Mouse (Mus musculus) embryonic facial prominence, embryonic 12.5 days (tissue): ENCODE results near the gene Pdss2. TPM values are rescaled to one million over a fixed set of nuclear protein-coding genes. Genes with fewer than 3 reads are reported as not detected.

ENCODE experiments used
- ATAC-seq: fragments of 200-750 bp; cut with Nextera tagmentation; 2 replicates; pipeline ENCODE4 v1.8.0; 2017; ENCODE audit not compliant: insufficient number of reproducible peaks, insufficient read depth, low FRiP score, low TSS enrichment
- H3K27ac ChIP-seq: fragments of 300-500 bp; sonication (generic); 2 replicates; pipeline ENCODE4 v1.5.1; 2016; ENCODE audit warnings: mild to moderate bottlenecking
- H3K27me3 ChIP-seq: fragments of 300-500 bp; sonication (generic); 2 replicates; pipeline ENCODE4 v1.6.1; 2016; ENCODE audit warnings: mild to moderate bottlenecking, moderate library complexity
- H3K36me3 ChIP-seq: fragments of 300-500 bp; sonication (generic); 2 replicates; pipeline ENCODE4 v1.6.1; 2016; ENCODE audit warnings: mild to moderate bottlenecking
- H3K4me1 ChIP-seq: fragments of 300-500 bp; sonication (generic); 2 replicates; pipeline ENCODE4 v1.6.1; 2016
- H3K4me2 ChIP-seq: fragments of 300-500 bp; sonication (generic); replicated peaks from 2 replicates; pipeline ENCODE4 v1.6.1; 2016; ENCODE audit warnings: mild to moderate bottlenecking, moderate library complexity
- H3K4me3 ChIP-seq: fragments of 300-500 bp; sonication (generic); 2 replicates; pipeline ENCODE4 v1.5.1; 2016; ENCODE audit warnings: mild to moderate bottlenecking
- H3K9ac ChIP-seq: fragments of 300-500 bp; sonication (generic); 2 replicates; pipeline ENCODE4 v1.6.1; 2016; ENCODE audit warnings: mild to moderate bottlenecking, moderate library complexity
- H3K9me3 ChIP-seq: fragments of 300-500 bp; sonication (generic); 2 replicates; pipeline ENCODE4 v1.6.1; 2016; ENCODE audit warnings: mild to moderate bottlenecking, moderate library complexity
- WGBS: fragments of 180-500 bp; shearing (Covaris S2); methylation state at CpG from one replicate; pipeline ENCODE4 v1.1.7; 2016; 5-methylcytosine and 5-hydroxymethylcytosine counted together
- polyA plus RNA-seq: library from polyadenylated mRNA; unstranded; fragments of >200 nt; fragmentation: Nextera tagmentation; extraction: Ambion mirVana; gene quantifications from 2 replicates; pipeline ENCODE4 v1.2.1, GENCODE M21; 2016

Pdss2 gene
- 13.3 and 15.4 TPM in 2 replicates for polyA plus RNA-seq

DNA sequence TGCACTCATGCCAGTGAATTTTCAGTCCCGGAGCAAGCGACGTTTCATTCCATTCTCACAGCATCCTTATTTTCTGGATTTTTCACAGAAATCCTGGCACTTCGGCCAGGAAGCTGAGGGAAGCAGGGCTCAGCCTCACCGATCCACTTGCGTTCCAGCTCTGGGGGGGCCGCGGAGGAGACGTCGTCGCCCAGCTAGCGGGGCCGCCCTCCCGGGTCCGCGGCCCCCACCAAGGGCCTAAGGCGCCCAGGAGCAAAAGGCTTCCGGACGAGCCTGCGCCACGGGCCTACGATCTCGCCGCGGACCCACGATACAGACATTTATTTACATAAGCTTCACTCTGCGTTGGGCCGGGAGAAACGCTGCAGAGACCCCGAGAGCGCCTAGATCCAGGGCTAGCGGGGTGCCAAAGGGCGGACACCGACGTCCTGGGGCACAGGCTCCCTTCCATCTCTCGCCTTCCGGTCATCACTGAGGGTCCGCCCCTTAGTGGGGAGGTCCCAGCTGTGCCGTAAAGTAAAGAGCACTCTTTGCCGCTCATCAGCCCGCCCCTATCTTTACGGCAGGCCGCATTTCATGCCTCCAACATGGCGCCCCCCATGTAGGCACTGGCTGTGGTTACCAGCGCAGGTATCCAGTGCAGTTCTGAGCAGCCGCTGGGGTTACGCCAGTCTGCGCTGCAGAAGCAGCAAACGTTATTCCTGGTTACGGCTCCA is at the start of gene Pdss2:
TSS of gene Pdss2 (plus strand) at position 577 of the 716 bp plus-strand sequence.
- Histone ChIP-seq H3K9ac (peak within 1 kb of the TSS; percentile 95), H3K27me3 (no peaks in the 10 kb centered on the region), H3K36me3 (no peaks in the 10 kb centered on the region), H3K4me3 (peak within 1 kb of the TSS; percentile 96), H3K4me2 (peak within 1 kb of the TSS; percentile 80), H3K27ac (peak within 1 kb of the TSS; percentile 92), H3K4me1 (peaks cover 9% of the 10 kb centered on the region), H3K9me3 (no peaks in the 10 kb centered on the region)
- WGBS = under 1% methylated on average over 50 of the region's 50 CpGs
- ATAC-seq = peak; percentile 94

DNA sequence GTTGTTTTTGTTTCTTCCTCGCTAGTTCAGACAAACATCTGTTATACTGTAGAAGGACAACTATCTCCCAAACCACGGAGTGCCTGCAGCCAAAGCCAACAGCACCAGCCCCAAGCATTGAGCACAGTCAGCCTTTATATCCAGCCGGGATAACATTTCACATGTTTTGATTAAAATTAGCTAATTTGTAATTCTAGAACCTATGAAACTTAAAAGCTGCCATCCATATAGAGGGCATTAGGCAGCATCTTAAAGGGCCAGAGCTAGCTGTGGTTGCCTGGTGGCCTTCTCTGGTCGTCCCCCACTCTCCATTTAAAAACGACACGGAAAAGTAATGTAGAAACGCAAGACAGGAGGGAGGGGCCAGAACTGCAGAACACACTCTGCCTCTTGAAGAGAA is 49.2 kb upstream of the Pdss2 start:
- Histone ChIP-seq H3K4me1 (peaks cover 17% of the 10 kb centered on the region), H3K27ac (0 out of 2 replicates have a peak overlapping the region, but pooled peaks have one; percentile 30), H3K4me3 (peak overlapping the region; percentile 73), H3K9ac (no peak overlapping the region), H3K9me3 (no peaks in the 10 kb centered on the region), H3K27me3 (no peaks in the 10 kb centered on the region; the same call in 1 of the 2 replicates), H3K36me3 (no peaks in the 10 kb centered on the region), H3K4me2 (peak overlapping the region; percentile 84)
- ATAC-seq = no peak
- WGBS = 2% methylated on average over 7 of the region's 7 CpGs

DNA sequence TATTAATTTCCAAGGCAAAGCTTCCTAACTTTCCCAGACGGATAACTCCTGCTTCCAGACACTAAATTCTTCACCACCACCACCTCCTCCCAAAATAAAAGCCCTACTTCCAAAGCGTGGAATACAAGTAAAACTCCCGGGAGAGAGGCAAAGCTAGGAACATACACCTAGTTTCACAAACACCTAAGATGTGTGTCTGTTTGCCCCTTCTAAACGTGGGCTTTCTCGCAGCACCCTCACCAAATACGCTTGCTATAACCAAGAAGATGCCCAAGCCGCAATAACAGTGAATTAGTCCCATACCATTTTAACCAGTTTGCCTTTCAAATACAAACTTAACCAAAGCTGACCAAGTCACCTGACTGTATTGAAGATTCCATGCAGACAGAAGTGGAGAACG is 48.7 kb upstream of the Pdss2 start:
- ATAC-seq = no peak
- Histone ChIP-seq H3K4me3 (peak overlapping the region; percentile 73), H3K9ac (peak overlapping the region; percentile 88), H3K4me2 (peak overlapping the region; percentile 84), H3K27me3 (no peaks in the 10 kb centered on the region; the same call in 1 of the 2 replicates), H3K36me3 (no peaks in the 10 kb centered on the region), H3K27ac (peak overlapping the region; percentile 30; the same call in 1 of the 2 replicates), H3K4me1 (peaks cover 17% of the 10 kb centered on the region), H3K9me3 (no peaks in the 10 kb centered on the region)
- WGBS = 2% methylated on average over 8 of the region's 8 CpGs

DNA sequence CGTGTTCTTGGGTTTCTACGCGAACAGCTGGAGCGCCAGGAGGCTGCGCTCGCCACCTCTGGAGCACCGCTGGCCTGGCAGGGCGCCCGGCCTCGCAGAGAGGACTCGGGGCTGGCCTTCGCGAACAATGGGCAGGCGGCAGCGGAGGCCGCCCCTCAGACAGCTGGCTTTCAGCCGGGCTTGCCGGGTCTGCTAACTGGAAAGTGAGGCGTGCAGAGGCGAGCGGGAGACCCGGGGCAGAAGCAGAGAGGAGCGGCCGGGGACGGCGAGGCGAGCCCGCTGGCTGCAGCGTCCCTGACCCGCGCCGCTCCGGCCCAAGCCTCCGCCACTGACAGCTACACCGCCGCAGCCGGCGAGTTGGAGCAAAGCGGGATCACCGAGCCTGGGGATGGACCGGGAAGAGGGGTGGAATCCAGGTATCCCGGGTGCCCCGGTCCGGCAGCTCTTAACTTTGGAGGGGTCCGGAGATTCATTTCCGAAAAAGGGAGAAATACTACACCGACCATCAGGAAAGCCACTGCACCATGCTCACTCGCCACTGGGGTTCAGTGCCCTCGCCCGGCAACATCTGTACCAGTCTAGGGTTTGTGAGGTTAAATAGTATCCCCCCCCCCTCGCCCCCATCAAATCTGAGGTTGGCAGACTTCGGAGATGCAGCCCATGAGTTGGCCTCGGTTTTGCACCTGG is 48.0 kb upstream of the Pdss2 start:
- H3K27ac ChIP-seq = peak overlapping the region; percentile 85
- no peaks in the 10 kb centered on the region for H3K36me3 ChIP-seq
- peak overlapping the region; percentile 84 for H3K4me2 ChIP-seq
- peak; percentile 43; the same call in 1 of the 2 replicates for ATAC-seq
- no peaks in the 10 kb centered on the region for H3K9me3 ChIP-seq
- peak overlapping the region; percentile 88 for H3K9ac ChIP-seq
- H3K4me1 ChIP-seq = peaks cover 15% of the 10 kb centered on the region
- H3K27me3 ChIP-seq = no peaks in the 10 kb centered on the region; the same call in 1 of the 2 replicates
- WGBS = under 1% methylated on average over 53 of the region's 53 CpGs
- peak overlapping the region; percentile 73 for H3K4me3 ChIP-seq

DNA sequence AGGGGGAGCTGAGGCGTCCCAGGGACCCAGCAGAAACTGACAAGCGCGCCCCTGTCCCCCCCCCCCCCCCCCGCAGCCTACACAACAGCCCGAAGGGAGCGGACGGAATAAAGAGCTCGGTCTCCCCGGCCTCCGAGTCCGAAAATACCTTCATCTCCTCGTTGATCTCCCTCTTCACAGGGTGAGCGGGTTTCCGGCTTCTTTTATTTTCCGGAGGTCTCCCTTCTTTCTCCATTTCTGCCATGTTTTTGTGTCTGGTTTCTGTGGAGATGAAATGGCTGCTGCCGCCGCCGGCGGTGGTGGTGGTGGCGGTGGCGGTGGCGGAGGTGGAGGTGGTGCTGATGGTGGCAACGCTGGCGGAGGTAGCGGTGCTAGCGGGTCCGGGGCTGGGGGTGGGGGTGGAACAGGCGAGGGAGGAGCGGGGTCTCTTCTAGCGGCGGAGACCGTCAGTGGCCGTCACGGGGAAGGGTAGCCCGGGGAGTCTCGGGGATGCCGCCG is 47.4 kb upstream of the Pdss2 start:
- Histone ChIP-seq H3K27ac (peak overlapping the region; percentile 85), H3K4me2 (peak overlapping the region; percentile 84), H3K27me3 (no peaks in the 10 kb centered on the region; the same call in 1 of the 2 replicates), H3K4me3 (peak overlapping the region; percentile 73), H3K9ac (peak overlapping the region; percentile 88), H3K36me3 (no peaks in the 10 kb centered on the region), H3K9me3 (no peaks in the 10 kb centered on the region), H3K4me1 (peaks cover 13% of the 10 kb centered on the region)
- ATAC-seq = 0 out of 2 replicates have a peak, but pooled peaks have one; percentile 22
- WGBS = 2% methylated on average over 33 of the region's 38 CpGs

DNA sequence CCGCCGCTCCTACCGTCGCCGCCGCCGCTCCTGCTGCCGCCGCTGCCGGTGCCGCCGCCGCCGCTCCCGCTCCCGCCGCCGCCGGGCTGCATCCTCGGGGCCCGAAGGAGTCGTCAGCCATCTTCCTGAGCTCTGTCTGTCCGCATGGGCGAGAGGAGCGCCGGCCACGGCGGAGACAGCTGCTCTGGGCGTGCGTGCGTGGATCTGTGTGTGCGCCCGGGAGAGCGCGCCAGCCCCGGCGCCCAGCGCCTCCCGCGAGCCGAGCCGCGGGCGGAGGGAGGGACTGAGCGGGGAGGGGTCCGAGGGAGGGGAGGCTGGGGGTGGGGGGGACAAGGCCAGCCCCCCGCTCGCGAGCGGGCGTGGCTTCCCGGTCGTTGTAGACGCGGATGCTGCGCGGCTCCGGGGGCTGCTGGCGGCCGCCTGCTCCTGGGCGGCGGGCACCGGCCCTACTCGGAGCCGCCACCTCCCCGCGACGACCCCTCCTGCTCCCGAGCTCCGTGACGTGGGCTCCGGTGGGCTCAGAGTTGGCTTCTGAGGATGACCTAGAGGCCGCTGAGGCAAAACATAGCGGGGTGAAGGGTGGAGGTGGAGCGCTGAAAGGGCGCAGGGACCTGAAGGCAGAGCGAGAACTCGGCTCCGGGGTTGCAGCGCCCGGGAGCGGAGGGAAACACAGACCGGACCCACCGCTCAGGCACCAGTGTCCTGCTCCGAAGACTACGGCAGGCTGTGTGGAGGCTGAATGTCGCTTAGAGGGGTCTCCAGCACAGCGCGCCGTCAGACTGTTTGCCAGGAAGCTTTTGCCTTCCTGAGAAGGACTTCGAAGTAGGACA is 46.7 kb upstream of the Pdss2 start, which contains the start of the genes Sobp and 9030612E09Rik:
TSS of gene Sobp (minus strand) at position 205 of the 830 bp plus-strand sequence.
TSS of gene 9030612E09Rik (plus strand) at position 379 of the 830 bp plus-strand sequence.
- peak within 1 kb of the TSS; percentile 85 for H3K27ac ChIP-seq
- H3K27me3 ChIP-seq = peaks cover 2% of the 10 kb centered on the region; the same call in 1 of the 2 replicates
- no peaks in the 10 kb centered on the region for H3K36me3 ChIP-seq
- H3K4me1 ChIP-seq = peaks cover 13% of the 10 kb centered on the region
- peak within 1 kb of the TSS; percentile 88 for H3K9ac ChIP-seq
- peak within 1 kb of the TSS; percentile 73 for H3K4me3 ChIP-seq
- peak within 1 kb of the TSS; percentile 84 for H3K4me2 ChIP-seq
- WGBS = under 1% methylated on average over 83 of the region's 91 CpGs
- ATAC-seq = peak; percentile 73
- no peaks in the 10 kb centered on the region for H3K9me3 ChIP-seq

DNA sequence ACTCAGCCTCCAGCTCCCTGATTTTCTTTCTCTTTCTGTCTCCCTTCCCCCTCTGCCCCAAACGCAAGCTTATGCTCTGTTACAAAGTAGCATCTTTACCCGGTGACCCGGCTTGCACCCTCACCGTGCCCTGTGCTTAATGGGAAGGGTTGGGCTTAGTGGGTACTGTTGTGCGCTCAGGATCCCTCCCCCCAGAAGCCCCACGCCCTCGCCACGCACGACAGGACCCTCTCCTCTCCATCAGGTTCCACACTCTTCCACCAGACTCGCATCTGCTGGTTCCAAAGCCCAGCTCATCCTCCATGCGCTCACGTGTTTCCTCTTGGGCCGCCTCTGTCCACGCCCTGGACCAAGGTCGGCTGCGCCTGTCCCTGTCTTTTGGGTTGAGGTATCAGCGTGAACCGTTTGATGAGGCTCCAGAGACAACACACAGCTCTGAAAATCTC is 46.1 kb upstream of the Pdss2 start:
- under 1% methylated on average over 18 of the region's 18 CpGs for WGBS
- peaks cover 4% of the 10 kb centered on the region; the same call in 1 of the 2 replicates for H3K27me3 ChIP-seq
- peaks cover 13% of the 10 kb centered on the region for H3K4me1 ChIP-seq
- no peaks in the 10 kb centered on the region for H3K36me3 ChIP-seq
- peak overlapping the region; percentile 73 for H3K4me3 ChIP-seq
- ATAC-seq = no peak
- peak overlapping the region; percentile 85 for H3K27ac ChIP-seq
- no peaks in the 10 kb centered on the region for H3K9me3 ChIP-seq
- peak overlapping the region; percentile 84 for H3K4me2 ChIP-seq
- peak overlapping the region; percentile 88 for H3K9ac ChIP-seq

DNA sequence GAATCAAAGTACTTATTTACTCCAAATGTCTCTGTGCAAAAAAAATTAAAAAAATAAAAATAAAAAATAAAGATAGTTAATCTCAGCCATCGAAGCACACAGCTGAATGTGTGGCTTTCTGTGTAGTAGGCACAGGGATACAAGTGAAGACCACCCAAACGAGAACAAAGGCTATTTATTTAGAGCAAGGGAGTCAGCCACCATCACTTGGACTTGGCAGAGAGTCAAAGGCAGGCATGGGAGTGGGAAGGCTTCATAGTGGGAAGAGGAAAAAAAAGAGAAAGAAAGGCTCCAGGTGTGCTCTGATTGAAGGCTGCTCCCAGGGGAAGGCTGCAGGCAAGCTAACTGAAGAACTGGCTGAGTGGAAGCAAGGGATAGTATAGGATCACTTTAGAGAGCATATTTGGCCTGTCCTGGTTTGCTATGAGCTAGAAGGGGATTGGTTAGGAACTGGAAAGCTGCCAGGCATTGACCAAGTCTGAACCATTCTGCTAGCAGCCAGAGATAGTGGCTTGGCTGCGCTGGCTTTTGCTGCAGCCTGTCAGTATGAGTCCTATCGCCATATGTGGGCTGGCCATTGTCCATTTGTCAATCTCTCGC is 40.9 kb upstream of the Pdss2 start:
- no peaks in the 10 kb centered on the region for H3K36me3 ChIP-seq
- H3K9ac ChIP-seq = no peak overlapping the region
- no peak for ATAC-seq
- H3K4me1 ChIP-seq = peaks cover 3% of the 10 kb centered on the region; the same call in 1 of the 2 replicates
- H3K4me2 ChIP-seq = no peak overlapping the region
- H3K9me3 ChIP-seq = no peaks in the 10 kb centered on the region
- H3K27ac ChIP-seq = no peak overlapping the region
- 0 out of 2 replicates have a peak, but pooled peaks cover 4% of the 10 kb centered on the region for H3K27me3 ChIP-seq
- 58% methylated on average over 5 of the region's 5 CpGs for WGBS
- H3K4me3 ChIP-seq = no peak overlapping the region

DNA sequence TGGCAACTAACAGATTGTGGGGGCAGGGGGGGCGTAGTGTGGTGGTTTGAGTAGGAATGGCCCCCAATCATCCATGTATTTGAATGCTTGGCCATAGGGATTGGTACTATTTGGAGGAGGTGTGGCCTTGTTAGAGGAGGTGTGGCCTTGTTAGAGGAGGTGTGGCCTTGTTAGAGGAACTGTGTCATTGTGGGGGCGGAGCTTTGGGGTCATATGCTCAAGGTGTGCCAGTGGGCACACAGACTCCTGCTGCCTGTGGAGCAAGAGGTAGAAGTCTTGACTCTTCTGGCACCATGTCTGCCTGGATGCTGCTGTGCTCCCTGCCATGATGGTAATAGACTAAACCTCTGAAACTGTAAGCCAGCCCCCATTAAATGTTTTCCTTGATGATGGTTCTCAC is 21.1 kb upstream of the Pdss2 start:
- no peak overlapping the region for H3K27ac ChIP-seq
- H3K4me1 ChIP-seq = no peaks in the 10 kb centered on the region
- no peaks in the 10 kb centered on the region for H3K9me3 ChIP-seq
- WGBS = 91% methylated on average over 2 of the region's 2 CpGs
- H3K4me3 ChIP-seq = no peak overlapping the region
- no peak overlapping the region for H3K9ac ChIP-seq
- no peaks in the 10 kb centered on the region for H3K36me3 ChIP-seq
- ATAC-seq = no peak
- no peaks in the 10 kb centered on the region for H3K27me3 ChIP-seq
- no peak overlapping the region for H3K4me2 ChIP-seq

DNA sequence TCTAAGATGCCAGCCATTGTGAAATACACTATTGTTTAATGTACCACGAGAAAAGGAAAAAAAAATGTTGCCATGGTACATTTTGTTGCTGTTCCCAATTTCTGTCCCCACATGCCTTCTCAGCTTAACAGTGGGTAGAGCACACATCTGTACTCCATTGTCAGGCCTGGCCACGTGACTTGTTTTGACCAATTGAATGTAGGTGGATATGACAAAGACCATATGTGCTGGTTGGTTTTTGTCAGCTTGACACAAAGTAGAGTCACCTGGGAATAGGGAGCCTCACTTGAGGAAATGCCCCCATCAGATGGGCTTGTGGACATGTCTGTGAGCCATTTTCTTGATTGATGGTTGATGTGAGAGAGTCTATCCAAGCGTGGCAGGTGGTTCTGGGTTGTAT is 17.4 kb upstream of the Pdss2 start:
- Histone ChIP-seq H3K4me2 (no peak overlapping the region), H3K9ac (no peak overlapping the region), H3K27me3 (no peaks in the 10 kb centered on the region), H3K36me3 (no peaks in the 10 kb centered on the region), H3K4me3 (no peak overlapping the region), H3K9me3 (no peaks in the 10 kb centered on the region), H3K27ac (no peak overlapping the region), H3K4me1 (no peaks in the 10 kb centered on the region)
- no peak for ATAC-seq
- 58% methylated on average over 3 of the region's 3 CpGs for WGBS
